Mouse (Mus musculus) forebrain, embryonic 11.5 days (tissue): ENCODE measurements around the gene Kat2b. TPM values are rescaled to one million over a fixed set of nuclear protein-coding genes. Genes with fewer than 3 reads are reported as not detected.

ENCODE experiments used
- ATAC-seq: fragments of 200-750 bp; cut with Nextera tagmentation; replicated peaks from 2 replicates; pipeline ENCODE4 v1.8.0; 2017; ENCODE audit warnings: moderate TSS enrichment; ENCODE audit not compliant: low FRiP score
- DNase-seq: peaks from one replicate; pipeline ENCODE4 v3.0.0-alpha.2; 2017; ENCODE audit warnings: low spot score
- H3K27ac ChIP-seq: fragments of 300-500 bp; sonication (generic); 2 replicates; pipeline ENCODE4 v1.5.1; 2014; ENCODE audit warnings: low read depth, low read length
- H3K27me3 ChIP-seq: fragments of 300-500 bp; sonication (generic); 2 replicates; pipeline ENCODE4 v1.6.1; 2014; ENCODE audit warnings: mild to moderate bottlenecking, low read length, mixed read lengths; ENCODE audit not compliant: control insufficient read depth, insufficient read depth
- H3K36me3 ChIP-seq: fragments of 300-500 bp; sonication (generic); 2 replicates; pipeline ENCODE4 v1.6.1; 2014; ENCODE audit warnings: mild to moderate bottlenecking, low read length, moderate library complexity, mixed read lengths; ENCODE audit not compliant: control insufficient read depth, insufficient read depth
- H3K4me1 ChIP-seq: fragments of 300-500 bp; sonication (generic); replicated peaks from 2 replicates; pipeline ENCODE4 v1.6.1; 2014; ENCODE audit warnings: low read length, mixed read lengths; ENCODE audit not compliant: control insufficient read depth, insufficient read depth
- H3K4me2 ChIP-seq: fragments of 300-500 bp; sonication (generic); 2 replicates; pipeline ENCODE4 v1.6.1; 2014; ENCODE audit warnings: low read depth, mild to moderate bottlenecking, low read length, moderate library complexity, mixed read lengths; ENCODE audit not compliant: severe bottlenecking
- H3K4me3 ChIP-seq: fragments of 300-500 bp; sonication (generic); 2 replicates; pipeline ENCODE4 v1.5.1; 2014; ENCODE audit warnings: low read depth, low read length
- H3K9ac ChIP-seq: fragments of 300-500 bp; sonication (generic); 2 replicates; pipeline ENCODE4 v1.6.1; 2014; ENCODE audit warnings: low read length
- H3K9me3 ChIP-seq: fragments of 300-500 bp; sonication (generic); 2 replicates; pipeline ENCODE4 v1.6.1; 2016; ENCODE audit warnings: low read length, mixed read lengths; ENCODE audit not compliant: control insufficient read depth
- WGBS: fragments of 180-500 bp; shearing (Covaris S2); extraction: QIAGEN DNeasy Blood & Tissue Kit; methylation state at CpG from one replicate; pipeline ENCODE4 v1.1.7; 2014; 5-methylcytosine and 5-hydroxymethylcytosine counted together
- polyA plus RNA-seq: library from polyadenylated mRNA; unstranded; fragments of >200 nt; fragmentation: Nextera tagmentation; extraction: Ambion mirVana; gene quantifications from 2 replicates; pipeline ENCODE4 v1.2.1, GENCODE M21; 2014

Kat2b gene
- polyA plus RNA-seq, 1 experiment from 2014 or later = 6.1 TPM

- Histone ChIP-seq H3K4me3 (no peak overlapping the region), H3K4me2 (no peak overlapping the region), H3K9ac (no peak overlapping the region), H3K9me3 (no peaks in the 10 kb centered on the region), H3K4me1 (no peaks in the 10 kb centered on the region), H3K36me3 (no peaks in the 10 kb centered on the region), H3K27me3 (no peaks in the 10 kb centered on the region), H3K27ac (no peak overlapping the region)
- ATAC-seq (peak; percentile 52; the same call in 1 of the 2 replicates), DNase-seq (no peak)
- WGBS = 86% methylated on average over 14 of the region's 14 CpGs
These were observed 20.6 kb downstream of the Kat2b start for GRCm38 (mm10) chr17:53587074-53587851.

- 88% methylated on average over 9 of the region's 9 CpGs for WGBS
- Histone ChIP-seq H3K4me2 (no peak overlapping the region), H3K27me3 (no peaks in the 10 kb centered on the region), H3K4me1 (no peaks in the 10 kb centered on the region), H3K9ac (no peak overlapping the region), H3K4me3 (no peak overlapping the region), H3K9me3 (no peaks in the 10 kb centered on the region), H3K27ac (no peak overlapping the region), H3K36me3 (no peaks in the 10 kb centered on the region)
- ATAC-seq (no peak), DNase-seq (no peak)
These were observed 21.6 kb downstream of the Kat2b start for GRCm38 (mm10) chr17:53588097-53588855.

- H3K4me2 ChIP-seq = no peak overlapping the region
- no peaks in the 10 kb centered on the region for H3K4me1 ChIP-seq
- no peak overlapping the region for H3K9ac ChIP-seq
- H3K27me3 ChIP-seq = no peaks in the 10 kb centered on the region
- no peak for DNase-seq
- H3K27ac ChIP-seq = no peak overlapping the region
- ATAC-seq = no peak
- no peaks in the 10 kb centered on the region for H3K9me3 ChIP-seq
- H3K36me3 ChIP-seq = no peaks in the 10 kb centered on the region
- no peak overlapping the region for H3K4me3 ChIP-seq
- 89% methylated on average over 6 of the region's 6 CpGs for WGBS
These were observed 23.4 kb downstream of the Kat2b start for GRCm38 (mm10) chr17:53590110-53590509.

GRCm38 (mm10) chr17:53591910-53592309 is 25.2 kb downstream of the Kat2b start:
- Histone ChIP-seq H3K27me3 (no peaks in the 10 kb centered on the region), H3K4me3 (no peak overlapping the region), H3K9me3 (no peaks in the 10 kb centered on the region), H3K4me1 (no peaks in the 10 kb centered on the region; the same call in 1 of the 2 replicates), H3K27ac (no peak overlapping the region), H3K4me2 (no peak overlapping the region), H3K36me3 (no peaks in the 10 kb centered on the region), H3K9ac (no peak overlapping the region)
- no peak for DNase-seq
- 90% methylated on average over 5 of the region's 5 CpGs for WGBS
- no peak for ATAC-seq

GRCm38 (mm10) chr17:53594590-53594989 is 27.9 kb downstream of the Kat2b start:
- no peak overlapping the region for H3K4me3 ChIP-seq
- H3K4me1 ChIP-seq = no peaks in the 10 kb centered on the region; the same call in 1 of the 2 replicates
- H3K9me3 ChIP-seq = no peaks in the 10 kb centered on the region
- H3K27ac ChIP-seq = no peak overlapping the region
- no peaks in the 10 kb centered on the region for H3K36me3 ChIP-seq
- DNase-seq = no peak
- no peak for ATAC-seq
- no peaks in the 10 kb centered on the region for H3K27me3 ChIP-seq
- no peak overlapping the region for H3K9ac ChIP-seq
- WGBS = 93% methylated on average over 4 of the region's 4 CpGs
- H3K4me2 ChIP-seq = no peak overlapping the region

GRCm38 (mm10) chr17:53595527-53595926 is 28.9 kb downstream of the Kat2b start:
- Histone ChIP-seq H3K4me3 (no peak overlapping the region), H3K27me3 (no peaks in the 10 kb centered on the region), H3K4me2 (no peak overlapping the region), H3K36me3 (no peaks in the 10 kb centered on the region), H3K9ac (no peak overlapping the region), H3K27ac (no peak overlapping the region), H3K4me1 (no peaks in the 10 kb centered on the region; the same call in 1 of the 2 replicates), H3K9me3 (no peaks in the 10 kb centered on the region)
- no peak for ATAC-seq
- WGBS = 89% methylated on average over 8 of the region's 8 CpGs
- DNase-seq = no peak

- Histone ChIP-seq H3K4me1 (no peaks in the 10 kb centered on the region; the same call in 1 of the 2 replicates), H3K27ac (no peak overlapping the region), H3K9me3 (no peaks in the 10 kb centered on the region), H3K36me3 (no peaks in the 10 kb centered on the region), H3K9ac (no peak overlapping the region), H3K4me3 (no peak overlapping the region), H3K27me3 (no peaks in the 10 kb centered on the region), H3K4me2 (no peak overlapping the region)
- 49% methylated on average over 3 of the region's 3 CpGs for WGBS
- ATAC-seq (peak; percentile 56; the same call in 1 of the 2 replicates), DNase-seq (no peak)
These were observed 29.7 kb downstream of the Kat2b start for GRCm38 (mm10) chr17:53596314-53596882.

GRCm38 (mm10) chr17:53596941-53597790 is 30.5 kb downstream of the Kat2b start:
- Histone ChIP-seq H3K4me3 (no peak overlapping the region), H3K9me3 (no peaks in the 10 kb centered on the region), H3K4me1 (no peaks in the 10 kb centered on the region; the same call in 1 of the 2 replicates), H3K4me2 (no peak overlapping the region), H3K9ac (no peak overlapping the region), H3K36me3 (no peaks in the 10 kb centered on the region), H3K27me3 (no peaks in the 10 kb centered on the region), H3K27ac (no peak overlapping the region)
- DNase-seq (no peak), ATAC-seq (no peak)
- WGBS = 84% methylated on average over 11 of the region's 11 CpGs
